Mouse (Mus musculus) adrenal gland, adult 2 months (tissue): ENCODE measurements around the gene Nfia. TPM values are rescaled to one million over a fixed set of nuclear protein-coding genes. Genes with fewer than 3 reads are reported as not detected.

Experiments used
- DNase-seq: peaks from one replicate; pipeline ENCODE4 v3.0.0; 2021
- polyA plus RNA-seq: library from polyadenylated mRNA; depleted of rRNA; stranded (reverse); fragments of >200 nt; gene quantifications from 2 replicates; pipeline ENCODE4 v1.2.3, GENCODE M21; 2012
- total RNA-seq, 2 experiments: library from RNA; stranded (reverse); gene quantifications; 2 replicates each; pipeline ENCODE4 v1.2.3; 2021

The Nfia gene
- total and polyA plus RNA-seq, 3 experiments = 83.3 to 174 (median 132) TPM

DNA sequence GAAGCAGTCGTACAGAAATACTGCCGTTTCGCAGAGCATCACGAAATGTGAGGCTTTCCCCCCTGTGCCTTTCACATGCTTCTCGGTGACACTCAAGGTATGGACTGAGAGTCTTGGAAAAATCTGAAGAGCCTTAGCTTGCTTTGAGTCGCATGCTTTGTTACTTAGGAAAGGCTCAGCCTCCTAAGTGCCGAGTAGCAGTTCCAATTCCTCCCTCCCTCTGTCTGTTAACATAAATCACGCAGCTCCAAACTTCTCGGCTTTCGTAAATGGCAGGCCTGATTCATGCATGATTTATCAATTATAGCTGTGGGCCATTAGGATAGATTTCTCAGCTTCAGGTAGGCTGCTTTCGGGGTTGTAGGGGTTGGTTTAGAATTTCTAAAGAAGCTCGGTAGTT is 284.7 kb downstream of the Nfia start:
- DNase-seq = peak; percentile 41

GRCm38 (mm10) chr4:98057721-98058120 is 285.2 kb downstream of the Nfia start:
- no peak for DNase-seq

- DNase-seq = no peak
Measured at GRCm38 (mm10) chr4:98058182-98058581, 285.6 kb downstream of the Nfia start.

DNA sequence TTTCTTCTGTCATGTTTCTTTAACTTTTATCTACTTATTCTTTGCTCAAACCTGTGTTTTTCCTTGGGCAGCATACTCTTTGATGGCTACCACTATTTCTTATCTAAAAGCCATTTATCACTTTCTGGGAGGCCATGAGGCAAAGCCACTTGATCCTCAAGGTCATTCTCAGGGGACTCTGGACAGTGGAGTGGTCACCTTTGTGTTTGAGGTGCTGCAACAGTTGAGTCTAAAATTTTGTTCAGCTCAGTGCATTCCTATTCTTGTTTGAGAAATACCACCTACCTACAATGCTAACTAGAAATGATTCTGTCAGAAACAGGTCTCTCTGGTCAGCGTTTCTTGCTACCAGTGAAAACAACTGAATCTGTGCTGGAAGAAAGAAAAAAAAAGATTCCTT is 288.1 kb downstream of the Nfia start:
- peak; percentile 61 for DNase-seq

DNA sequence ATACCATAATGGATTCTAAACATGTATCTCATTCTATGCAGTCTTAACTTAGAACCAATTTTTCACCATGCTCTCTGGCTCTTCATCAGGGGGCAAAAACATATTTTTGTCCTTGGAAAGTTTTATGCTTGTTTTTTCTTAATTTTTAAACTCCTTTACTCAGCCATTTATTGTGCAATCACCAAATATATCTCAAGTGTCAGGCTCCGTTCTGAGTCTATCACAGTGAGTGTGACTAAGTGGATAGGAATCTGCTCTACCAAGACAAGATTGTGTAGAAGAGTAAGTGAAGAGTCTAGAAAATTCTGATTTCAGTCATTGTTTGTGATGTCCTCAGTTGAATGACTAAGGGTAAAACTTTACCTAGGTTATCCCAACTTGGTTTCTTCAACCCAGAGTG is 288.6 kb downstream of the Nfia start:
- DNase-seq = no peak

DNA sequence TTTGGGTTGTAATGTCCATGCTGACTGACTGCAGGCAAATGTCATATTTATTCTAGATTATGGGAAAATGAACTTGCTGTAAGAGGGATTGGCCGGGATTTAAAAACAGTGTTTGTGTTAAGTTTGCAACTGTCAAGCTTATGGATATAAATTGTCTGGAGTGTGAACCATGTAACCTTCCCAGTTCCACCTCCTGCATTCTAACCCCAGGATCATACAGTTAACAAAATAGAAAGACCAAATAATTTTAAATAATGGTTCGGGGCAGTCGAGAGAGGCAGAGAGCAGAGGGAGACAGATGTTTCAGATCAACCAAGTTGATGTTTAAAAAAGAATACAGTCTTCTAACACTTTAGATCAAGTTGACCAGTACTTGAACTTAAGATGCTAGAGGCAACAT is 290.7 kb downstream of the Nfia start:
- DNase-seq = no peak

DNA sequence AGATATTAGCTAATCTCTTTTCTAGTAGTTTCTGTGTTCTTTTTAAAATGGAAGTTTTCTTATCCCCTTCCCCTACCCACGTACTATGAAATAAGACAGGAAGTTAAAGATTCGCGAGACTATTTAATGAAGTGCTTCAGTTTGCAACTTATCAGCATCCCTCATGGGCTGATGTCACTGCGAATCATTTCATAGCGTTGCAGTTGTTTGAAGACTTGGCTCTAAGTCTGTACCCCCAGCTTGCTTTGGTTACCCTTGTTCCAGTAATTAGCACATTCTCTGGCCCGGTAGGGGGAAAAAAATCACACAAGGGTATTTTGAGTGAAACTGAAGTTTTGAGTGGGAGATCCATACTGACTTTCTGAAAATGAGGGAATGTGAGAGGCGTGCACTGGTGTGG is 303.6 kb downstream of the Nfia start:
- DNase-seq = no peak

DNA sequence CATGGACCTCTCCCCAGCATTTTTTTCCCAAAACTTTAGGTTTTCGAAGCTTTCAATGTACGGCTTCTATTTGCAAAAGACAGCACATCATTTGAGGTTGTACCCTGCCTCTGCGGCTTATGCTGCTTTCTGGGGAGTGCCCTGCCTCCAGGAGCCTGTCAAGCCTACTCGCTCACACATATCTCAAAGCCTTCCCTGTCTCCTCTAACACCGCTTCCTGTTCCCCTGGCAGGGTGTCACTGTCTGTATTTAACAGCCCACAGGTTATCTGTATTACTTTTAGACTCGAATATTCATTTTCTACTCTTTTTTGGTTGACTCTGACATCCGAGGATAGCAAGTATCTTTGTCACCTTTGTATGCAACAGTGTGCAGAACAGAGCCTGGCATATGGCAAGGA is 304.1 kb downstream of the Nfia start:
- no peak for DNase-seq

DNA sequence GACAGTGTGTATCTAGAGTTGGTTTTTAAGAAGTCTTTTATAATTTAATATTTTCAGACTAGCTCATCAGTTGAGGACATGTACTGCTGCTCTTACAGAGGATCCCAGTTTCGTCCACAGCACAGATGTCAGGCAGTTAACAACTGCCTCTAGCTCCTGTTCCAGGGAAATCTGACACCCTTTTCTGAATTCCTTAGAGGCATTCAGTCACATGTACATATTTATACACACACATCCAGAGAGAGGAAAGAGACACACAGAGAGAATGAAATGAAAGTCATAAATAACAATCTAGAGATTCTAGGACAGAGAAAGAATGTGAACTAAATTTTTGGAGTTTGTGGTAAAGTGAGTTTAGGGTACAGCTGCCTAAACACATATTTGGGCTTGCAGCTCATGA is 308.1 kb downstream of the Nfia start:
- DNase-seq = no peak

- no peak for DNase-seq
Measured at GRCm38 (mm10) chr4:98081962-98082361, 309.4 kb downstream of the Nfia start.

GRCm38 (mm10) chr4:98082512-98082911 is 310.0 kb downstream of the Nfia start:
- no peak for DNase-seq

DNA sequence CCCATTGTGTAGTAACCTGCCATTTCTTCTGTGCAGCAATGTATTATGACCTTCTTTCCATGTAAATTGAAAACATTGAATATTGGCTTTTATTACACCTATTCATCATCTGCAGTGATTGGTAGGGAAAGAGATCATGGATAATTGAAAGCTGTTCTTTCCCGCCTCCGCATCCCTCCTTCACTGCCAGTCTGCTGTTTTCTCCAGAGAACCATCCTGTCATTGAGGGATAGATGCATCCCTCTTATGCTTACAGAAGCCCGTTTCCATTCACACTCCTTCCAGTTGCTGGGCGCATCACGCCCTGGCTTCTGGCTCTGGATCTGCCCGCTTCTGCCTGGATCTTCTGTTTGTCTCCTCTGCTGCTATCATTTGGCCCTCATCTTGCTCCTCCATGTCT is 312.5 kb downstream of the Nfia start:
- no peak for DNase-seq

DNA sequence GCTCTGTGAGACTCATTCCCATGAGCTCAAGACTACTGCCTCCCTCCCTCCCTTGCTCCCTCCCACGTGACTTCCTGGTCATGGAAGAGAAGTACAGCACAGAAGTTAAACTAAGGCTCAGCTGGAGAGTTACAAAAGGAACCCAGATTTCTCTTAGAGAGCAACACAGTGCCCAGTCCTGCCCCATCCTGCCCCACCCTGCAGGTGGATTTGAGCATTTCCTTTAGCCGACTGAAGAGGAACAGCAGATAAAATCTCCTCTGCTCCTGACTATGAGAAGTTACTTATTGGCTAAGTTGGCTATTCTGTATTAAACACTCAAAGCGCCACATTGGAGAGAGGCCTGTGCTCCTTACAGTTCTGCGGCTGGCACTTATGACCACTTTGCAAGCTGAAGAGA is 314.4 kb downstream of the Nfia start:
- DNase-seq = no peak

GRCm38 (mm10) chr4:98089985-98090384 is 317.5 kb downstream of the Nfia start:
- no peak for DNase-seq

- no peak for DNase-seq
Measured at GRCm38 (mm10) chr4:98090586-98090985, 318.1 kb downstream of the Nfia start.

- DNase-seq = peak; percentile 77
Measured at GRCm38 (mm10) chr4:98091368-98091827, 318.9 kb downstream of the Nfia start.

- no peak for DNase-seq
Measured at GRCm38 (mm10) chr4:98091901-98092472, 319.5 kb downstream of the Nfia start.

GRCm38 (mm10) chr4:98094112-98094805 is 321.7 kb downstream of the Nfia start:
- peak; percentile 22 for DNase-seq

- peak; percentile 67 for DNase-seq
Measured at GRCm38 (mm10) chr4:98095060-98095459, 322.5 kb downstream of the Nfia start.

DNA sequence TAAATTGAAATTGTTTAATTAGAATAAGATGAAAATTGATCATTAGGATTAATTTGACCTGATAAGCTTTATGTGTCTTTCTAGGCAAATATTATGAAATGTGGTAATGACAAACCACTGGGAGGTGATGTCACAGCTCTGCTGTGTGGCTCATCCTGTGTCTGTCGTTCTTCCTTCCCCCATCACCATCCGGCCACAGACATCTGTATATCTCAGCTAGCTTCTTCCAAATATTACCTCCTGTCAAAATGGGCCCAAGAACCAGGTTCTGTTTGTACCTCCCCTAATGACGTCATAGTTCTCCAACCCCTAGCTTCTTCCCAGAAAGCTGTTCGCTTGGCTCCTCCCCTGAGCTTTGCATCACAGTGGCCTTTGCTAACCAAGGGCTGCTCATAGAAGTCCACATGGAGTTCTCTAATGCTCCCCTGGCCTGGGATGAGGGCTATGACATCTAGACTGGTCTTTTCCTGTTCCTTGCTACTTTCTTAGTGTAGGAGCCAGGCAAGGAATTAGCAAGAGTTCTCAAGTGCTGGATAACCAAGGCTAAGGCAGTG is 324.6 kb downstream of the Nfia start:
- no peak for DNase-seq

GRCm38 (mm10) chr4:98098663-98099062 is 326.1 kb downstream of the Nfia start:
- no peak for DNase-seq

- DNase-seq = no peak
Measured at GRCm38 (mm10) chr4:98099433-98099832, 326.9 kb downstream of the Nfia start.
